Mouse (Mus musculus) urinary bladder, adult 2 months (tissue): ENCODE measurements around the gene Fgr. TPM values are rescaled to one million over a fixed set of nuclear protein-coding genes. Genes with fewer than 3 reads are reported as not detected.
"Not testable (repeated sequence)": the region's sequence is repeated elsewhere in the genome, so short reads cannot be mapped to it uniquely, and the experiment has no call there.

ENCODE experiments used
- DNase-seq: peaks from one replicate; pipeline ENCODE4 v3.0.0; 2022; ENCODE audit warnings: low spot score
- polyA plus RNA-seq: library from polyadenylated mRNA; depleted of rRNA; stranded (reverse); fragments of >200 nt; gene quantifications from 2 replicates; pipeline ENCODE4 v1.2.3, GENCODE M21; 2012

Gene Fgr
- polyA plus RNA-seq, 1 experiment = 1.3 TPM

DNA sequence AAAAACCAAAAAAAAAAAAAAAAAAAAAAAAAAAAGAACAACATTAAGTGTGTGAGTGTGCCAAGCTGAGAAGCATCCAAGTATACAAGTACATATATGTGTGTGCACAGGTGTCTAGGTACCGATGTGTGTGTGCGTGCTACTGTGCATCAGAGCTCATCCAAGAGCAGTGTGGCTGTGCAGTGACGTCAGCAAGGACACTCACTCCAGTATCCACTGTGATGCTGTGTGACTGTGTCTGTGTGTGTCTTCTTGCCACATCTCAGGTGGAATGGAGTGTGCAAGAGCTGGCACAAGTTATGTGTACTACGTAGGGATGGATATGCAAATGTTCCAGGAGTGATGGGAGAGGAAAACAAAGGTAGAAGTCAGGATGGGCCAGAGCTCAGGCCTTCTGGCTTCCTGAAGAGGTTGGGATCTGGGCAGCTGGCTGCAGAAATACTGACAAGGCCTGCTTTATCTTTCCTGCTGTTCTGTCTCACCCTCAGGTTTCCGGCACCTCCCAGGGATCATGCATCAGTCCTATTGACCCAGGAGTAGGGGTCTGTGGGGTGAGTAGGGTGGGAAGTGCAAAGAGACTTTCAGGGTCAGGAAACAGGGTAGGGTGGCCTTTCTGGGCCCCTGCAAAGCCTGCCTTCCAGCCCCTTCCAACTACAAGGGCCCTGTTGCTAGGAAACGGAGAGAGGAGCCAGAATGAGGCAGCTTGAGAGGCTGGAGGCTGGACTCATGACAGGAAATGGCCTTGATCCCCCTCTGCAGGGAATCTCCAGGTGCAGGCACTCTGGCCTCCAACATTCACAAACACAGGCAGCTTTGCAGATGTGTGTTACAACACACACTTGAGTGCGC, 10.0 kb downstream of the Fgr start:
- no peak for DNase-seq

DNA sequence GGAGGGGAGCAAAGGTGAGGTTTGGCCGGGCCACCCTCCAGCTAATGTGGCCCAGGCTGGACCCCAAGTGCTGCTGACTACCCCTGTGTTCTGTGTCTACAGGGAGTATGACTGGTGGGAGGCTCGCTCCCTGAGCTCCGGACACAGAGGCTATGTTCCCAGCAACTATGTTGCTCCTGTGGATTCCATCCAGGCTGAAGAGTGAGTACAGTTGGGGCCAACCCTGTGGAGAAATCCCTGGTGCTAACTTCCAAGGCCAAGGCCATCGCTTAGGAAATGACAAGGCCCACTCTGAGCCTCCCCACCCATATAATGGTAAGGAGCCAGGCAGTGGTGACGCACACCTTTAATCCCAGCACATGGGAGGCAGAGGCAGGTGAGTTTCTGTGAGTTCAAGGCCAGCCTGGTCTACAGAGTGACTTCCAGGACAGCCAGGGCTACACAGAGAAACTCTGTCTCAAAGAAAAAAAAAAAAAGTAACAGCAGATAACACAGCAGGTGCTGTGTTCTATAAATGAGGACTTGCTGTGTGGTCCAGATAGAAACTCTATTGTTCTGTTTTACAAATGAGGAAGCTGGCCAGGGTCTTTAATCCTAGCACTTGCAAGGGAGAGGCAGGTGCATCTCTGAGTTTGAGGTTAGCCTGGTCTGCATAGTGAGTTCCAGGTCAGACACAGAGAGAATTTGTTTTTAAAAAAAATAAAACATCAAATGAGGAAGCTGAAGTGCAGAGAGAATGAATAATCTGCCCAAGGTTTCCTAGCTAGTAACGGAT, 14.9 kb downstream of the Fgr start:
- no peak for DNase-seq

DNA sequence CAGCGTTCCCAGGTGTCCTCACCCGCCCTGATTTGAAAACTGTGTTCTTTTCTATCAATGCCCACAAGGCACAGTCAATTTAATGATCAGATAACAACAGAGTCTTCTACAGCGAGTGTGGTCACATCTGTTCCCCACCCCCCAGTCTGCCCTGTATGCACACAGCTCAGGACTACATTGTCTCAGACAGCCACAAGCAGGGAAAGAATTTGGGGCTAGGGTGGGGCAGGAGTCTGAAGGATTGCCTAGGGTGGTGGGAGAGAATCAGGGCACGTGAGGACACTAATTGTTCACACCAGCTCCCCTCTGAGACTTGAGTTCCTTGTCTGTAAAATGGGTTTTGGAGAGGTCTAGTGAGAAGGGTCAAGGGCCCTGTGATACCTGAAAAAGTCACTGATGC, 19.7 kb downstream of the Fgr start:
- no peak for DNase-seq

- no peak for DNase-seq
Observed at GRCm38 (mm10) chr4:132997469-132998237, 23.8 kb downstream of the Fgr start.

- DNase-seq = no peak
Observed at GRCm38 (mm10) chr4:133002896-133003295, 29.0 kb downstream of the Fgr start.

GRCm38 (mm10) chr4:133003316-133004018, 29.6 kb downstream of the Fgr start:
- DNase-seq = no peak

GRCm38 (mm10) chr4:133005233-133005632, 31.3 kb downstream of the Fgr start:
- DNase-seq = no peak

DNA sequence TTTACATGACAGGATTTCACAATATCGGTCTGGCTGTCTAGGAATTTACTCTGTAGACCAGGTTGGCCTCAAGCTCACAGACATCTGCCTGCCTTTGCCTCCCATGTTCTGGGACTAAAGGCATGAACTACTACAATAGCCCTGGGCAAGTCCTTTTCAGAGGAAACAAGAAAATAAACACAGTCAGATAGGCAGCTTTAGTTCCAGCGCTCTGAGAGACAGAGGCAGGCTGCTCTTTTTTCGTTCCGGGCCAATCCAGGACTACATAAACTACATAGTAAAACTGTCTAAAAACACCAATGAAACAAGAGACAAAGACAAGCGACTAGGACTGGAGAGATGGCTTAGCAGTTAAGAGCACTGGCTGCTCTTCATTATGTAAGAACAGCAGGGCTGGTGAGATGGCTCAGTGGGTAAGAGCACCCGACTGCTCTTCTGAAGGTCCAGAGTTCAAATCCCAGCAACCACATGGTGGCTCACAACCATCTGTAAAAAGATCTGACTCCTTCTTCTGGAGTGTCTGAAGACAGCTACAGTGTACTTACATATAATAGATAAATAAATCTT, 32.1 kb downstream of the Fgr start:
- DNase-seq = not testable (repeated sequence)

DNA sequence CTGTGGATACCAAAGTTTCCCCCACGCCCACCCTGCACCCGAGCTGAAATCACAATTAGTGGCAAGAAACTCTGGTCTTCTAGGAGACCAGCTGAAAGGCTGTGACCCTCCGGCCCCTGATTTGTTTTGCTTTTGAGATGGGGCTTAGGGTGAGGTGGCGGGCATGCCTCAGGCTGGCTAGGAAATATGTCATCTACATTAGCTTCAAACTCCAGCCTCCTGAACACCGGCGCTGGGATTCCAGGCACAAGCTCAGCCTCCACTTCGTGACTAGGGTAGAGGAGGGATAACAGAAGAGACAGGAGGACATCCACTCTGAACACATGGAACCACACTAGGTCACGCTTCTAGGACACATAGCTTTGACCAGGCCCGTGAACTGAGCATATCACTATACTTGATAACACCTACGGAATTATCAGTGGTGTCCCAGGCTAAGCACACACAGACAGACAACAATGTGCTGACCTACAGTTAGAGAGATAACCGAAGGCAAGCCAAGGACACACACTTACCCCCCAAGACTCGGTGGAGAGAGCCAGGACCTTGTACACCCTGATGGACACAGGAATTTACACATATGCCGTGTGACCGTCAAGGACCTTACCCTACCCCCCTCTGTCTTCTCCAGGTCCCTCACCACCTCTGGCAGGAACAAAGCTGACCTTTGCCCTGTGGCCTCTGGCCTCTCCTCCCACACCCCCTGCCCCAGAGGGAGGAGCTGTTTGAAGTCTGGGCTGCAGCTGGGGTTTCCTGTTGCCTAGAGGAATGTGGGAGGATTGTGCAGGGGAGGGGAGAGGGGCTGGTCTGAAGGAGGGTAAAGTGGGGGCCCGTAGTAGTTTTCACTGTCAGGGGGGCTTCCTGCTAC, 33.9 kb downstream of the Fgr start:
- no peak for DNase-seq

GRCm38 (mm10) chr4:133009131-133009530, 35.2 kb downstream of the Fgr start:
- peak; percentile 26 for DNase-seq

GRCm38 (mm10) chr4:133009676-133010075, 35.8 kb downstream of the Fgr start:
- no peak for DNase-seq

- peak; percentile 26 for DNase-seq
Observed at GRCm38 (mm10) chr4:133010611-133011010, 36.7 kb downstream of the Fgr start.

GRCm38 (mm10) chr4:133011028-133011820, 37.3 kb downstream of the Fgr start, which contains the start of gene Ahdc1:
Ahdc1 (plus strand) TSS chr4:133011260.
- peak; percentile 92 for DNase-seq

DNA sequence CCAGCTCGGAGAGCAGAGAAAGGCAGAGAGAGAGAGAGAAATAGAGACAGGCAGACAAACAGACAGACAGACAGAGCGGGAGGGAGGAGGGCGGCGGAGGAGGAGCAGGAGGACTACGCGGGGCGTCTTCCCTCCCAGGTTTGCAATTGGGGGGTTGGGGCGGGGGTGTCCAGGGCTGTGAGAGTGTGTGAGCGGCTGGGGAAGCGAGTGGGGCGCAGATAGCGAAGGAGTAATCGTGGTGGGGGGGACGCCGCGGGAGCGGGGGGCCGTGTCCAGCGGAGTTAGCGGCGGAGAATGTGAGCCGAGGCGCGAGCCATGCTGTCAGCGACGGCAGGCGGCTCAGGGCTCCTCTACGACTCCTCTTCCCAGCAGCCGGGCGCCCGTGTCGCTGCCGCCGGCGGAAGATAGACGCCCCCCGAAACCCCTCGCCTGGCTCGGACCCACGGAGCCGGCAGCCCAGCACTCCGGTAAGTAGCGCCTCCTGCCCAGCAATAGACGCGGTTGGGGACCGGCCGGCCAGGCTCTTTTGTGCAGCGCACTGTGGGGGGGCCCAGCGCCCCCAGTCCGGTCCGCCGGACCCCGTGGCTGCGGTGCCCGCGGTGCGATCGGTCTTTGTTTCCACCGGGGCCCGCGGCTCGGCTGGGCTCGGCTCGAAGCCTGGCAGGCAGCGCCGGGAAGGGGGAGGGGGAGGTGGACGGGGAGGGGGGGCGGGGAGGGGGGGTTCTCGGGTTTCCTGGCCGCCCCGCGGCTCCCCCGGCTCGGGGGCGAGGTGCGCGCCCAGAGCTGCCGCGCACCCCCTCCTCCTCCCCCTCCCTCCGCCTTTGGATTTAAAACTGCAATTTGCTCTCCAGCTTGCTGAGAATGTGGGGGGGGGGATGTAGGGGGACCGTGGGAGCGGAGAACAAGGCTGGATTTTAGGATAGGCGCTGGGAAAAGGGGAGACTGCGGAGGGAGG, 38.2 kb downstream of the Fgr start:
- peak; percentile 60 for DNase-seq

GRCm38 (mm10) chr4:133012776-133013265, 38.9 kb downstream of the Fgr start:
- DNase-seq = peak; percentile 34

- DNase-seq = peak; percentile 48
Observed at GRCm38 (mm10) chr4:133013266-133013891, 39.5 kb downstream of the Fgr start.

GRCm38 (mm10) chr4:133014088-133014487, 40.2 kb downstream of the Fgr start:
- DNase-seq = peak; percentile 28
